Mouse (Mus musculus): ENCODE results near the gene Gstcd.

Gene Gstcd

GRCm38 (mm10) chr3:132940181-132940990, 151.4 kb downstream of the Gstcd start:
- no peak for DNase-seq (ENCODE audit: low read depth, low spot score)

DNA sequence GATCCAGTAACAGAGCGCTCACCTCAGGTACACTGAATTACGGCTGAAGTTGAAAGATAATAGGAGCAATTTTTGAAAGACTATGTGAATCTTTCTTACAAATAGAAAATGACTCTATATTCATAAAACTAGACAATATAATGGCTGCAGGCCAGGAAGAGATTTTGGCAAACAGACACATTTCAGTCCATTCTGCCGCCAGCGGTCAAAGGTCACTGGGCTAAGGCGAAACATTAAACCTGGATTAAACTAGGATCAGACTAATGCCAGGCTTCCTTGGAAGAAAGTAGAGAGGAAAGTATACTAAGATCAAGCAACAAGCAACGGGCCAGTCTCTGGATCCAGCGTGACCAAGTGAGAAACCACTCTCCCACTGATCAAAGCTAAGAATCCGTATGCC, 152.8 kb downstream of the Gstcd start:
- DNase-seq (ENCODE audit: low read depth, low spot score): no peak

- DNase-seq (ENCODE audit: low read depth, low spot score): no peak
These were observed 157.2 kb downstream of the Gstcd start for GRCm38 (mm10) chr3:132934649-132935048.
